Mouse (Mus musculus) regulatory T cell (primary cell): ENCODE measurements around the gene Boll.

Source experiments
- in situ Hi-C: fragments of 300-600 bp; cut with MboI, MseI; formaldehyde crosslinking; loops from one replicate; pipeline ENCODE4 v1.15.1; 2025; ENCODE audit warnings: high pct_unique_total_duplicates

Gene Boll

GRCm38 (mm10) chr1:55208500-55209140 is 154.6 kb downstream of the Boll start:
- in situ Hi-C loops = no loop called here

- in situ Hi-C loops = no loop called here
Measured at GRCm38 (mm10) chr1:55207561-55207960, 155.7 kb downstream of the Boll start.

GRCm38 (mm10) chr1:55205808-55206327 is 157.4 kb downstream of the Boll start:
- in situ Hi-C loops = no loop called here

- in situ Hi-C loops = no loop called here
Measured at GRCm38 (mm10) chr1:55201850-55202752, 161.2 kb downstream of the Boll start.

- in situ Hi-C loops = no loop called here
Measured at GRCm38 (mm10) chr1:55198719-55199118, 164.6 kb downstream of the Boll start.
